Mouse (Mus musculus) liver, postnatal 0 days (tissue): ENCODE measurements around the gene Arrb2. TPM values are rescaled to one million over a fixed set of nuclear protein-coding genes. Genes with fewer than 3 reads are reported as not detected.
A peak's percentile ranks its signal among the peaks of the same experiment; 100 is the strongest.

Experiments used
- ATAC-seq: fragments of 200-750 bp; cut with Nextera tagmentation; 2 replicates; pipeline ENCODE4 v1.8.0; 2017; ENCODE audit warnings: mild to moderate bottlenecking, moderate library complexity
- DNase-seq: peaks from one replicate; pipeline ENCODE4 v3.0.0-alpha.2; 2016
- H3K27ac ChIP-seq: fragments of 300-500 bp; sonication (generic); 2 replicates; pipeline ENCODE4 v1.5.1; 2014; ENCODE audit warnings: antibody characterized with exemption, moderate library complexity, mild to moderate bottlenecking, low read depth
- H3K27me3 ChIP-seq: fragments of 300-500 bp; sonication (generic); 2 replicates; pipeline ENCODE4 v1.6.1; 2014; ENCODE audit warnings: low read length, control low read depth, mixed read lengths; ENCODE audit not compliant: insufficient read depth
- H3K36me3 ChIP-seq: fragments of 300-500 bp; sonication (generic); replicated peaks from 2 replicates; pipeline ENCODE4 v1.6.1; 2014; ENCODE audit warnings: mild to moderate bottlenecking, control low read depth, low read length, moderate library complexity, mixed read lengths; ENCODE audit not compliant: insufficient read depth
- H3K4me1 ChIP-seq: fragments of 300-500 bp; sonication (generic); 2 replicates; pipeline ENCODE4 v1.6.1; 2014; ENCODE audit warnings: antibody characterized with exemption, mild to moderate bottlenecking, control low read depth; ENCODE audit not compliant: insufficient read depth
- H3K4me2 ChIP-seq: fragments of 300-500 bp; sonication (generic); 2 replicates; pipeline ENCODE4 v1.6.1; 2014; ENCODE audit warnings: low read depth, mild to moderate bottlenecking, low read length, moderate library complexity, mixed read lengths
- H3K4me3 ChIP-seq: fragments of 300-500 bp; sonication (generic); 2 replicates; pipeline ENCODE4 v1.5.1; 2014; ENCODE audit warnings: low read depth, low read length
- H3K9ac ChIP-seq: fragments of 300-500 bp; sonication (generic); replicated peaks from 2 replicates; pipeline ENCODE4 v1.6.1; 2014; ENCODE audit warnings: mild to moderate bottlenecking, moderate library complexity
- H3K9me3 ChIP-seq: fragments of 300-500 bp; sonication (generic); 2 replicates; pipeline ENCODE4 v1.6.1; 2016; ENCODE audit warnings: mild to moderate bottlenecking, control low read depth, low read length, mixed read lengths
- CTCF ChIP-seq: sonication (generic); IDR thresholded peaks from 2 replicates; pipeline ENCODE4 v1.5.1; 2016; ENCODE audit warnings: antibody characterized with exemption, low read depth
- EP300 ChIP-seq: IDR thresholded peaks from 2 replicates; pipeline ENCODE4 v1.6.1; 2016; ENCODE audit warnings: antibody characterized with exemption, low read depth, mild to moderate bottlenecking
- WGBS: fragments of 180-500 bp; shearing (Covaris S2); extraction: QIAGEN DNeasy Blood & Tissue Kit; methylation state at CpG from one replicate; pipeline ENCODE4 v1.1.7; 2014; ENCODE audit not compliant: insufficient replicate concordance; 5-methylcytosine and 5-hydroxymethylcytosine counted together
- polyA plus RNA-seq: library from polyadenylated mRNA; unstranded; fragments of >200 nt; fragmentation: Nextera tagmentation; extraction: Ambion mirVana; gene quantifications from 2 replicates; pipeline ENCODE4 v1.2.1, GENCODE M21; 2015

Arrb2 gene
- polyA plus RNA-seq, 1 experiment from 2014 or later: 21.8 TPM

DNA sequence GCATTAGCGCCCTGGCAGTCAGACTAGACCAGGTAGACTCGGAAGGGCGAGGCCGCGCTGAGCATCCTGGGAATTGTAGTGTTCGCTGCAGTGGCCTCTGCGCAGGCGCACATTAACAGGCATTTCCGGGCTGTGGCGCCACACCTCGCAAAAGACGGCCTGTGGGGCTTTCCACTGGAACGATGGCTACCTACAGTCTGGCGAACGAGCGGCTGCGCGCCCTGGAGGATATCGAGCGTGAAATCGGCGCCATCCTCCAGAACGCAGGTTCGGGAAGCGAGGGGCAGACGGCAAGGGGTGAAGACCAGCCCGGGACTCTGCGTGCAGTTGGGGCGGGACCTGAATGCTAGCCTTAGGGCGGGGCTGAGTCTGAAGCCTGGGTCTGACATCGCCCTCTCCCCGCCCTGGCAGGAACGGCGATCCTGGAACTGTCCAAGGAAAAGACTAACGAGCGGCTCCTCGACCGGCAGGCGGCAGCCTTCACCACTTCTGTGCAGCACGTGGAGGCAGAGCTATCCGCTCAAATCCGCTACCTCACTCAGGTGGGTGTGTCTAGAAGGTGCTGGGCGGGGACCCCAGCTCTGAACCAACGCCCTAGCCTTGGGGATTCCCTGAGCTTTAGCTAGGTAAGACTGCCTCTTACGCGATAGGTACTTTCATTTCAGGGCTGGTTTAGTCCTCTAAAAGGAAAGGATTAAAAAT, 19.5 kb downstream of the Arrb2 start, which contains the start of gene Med11:
Med11 (plus strand) TSS at position 123 of the 702 bp plus-strand sequence.
- H3K27me3 ChIP-seq: no peaks in the 10 kb centered on the region
- H3K4me2 ChIP-seq: peak within 1 kb of the TSS; percentile 76
- no peaks in the 10 kb centered on the region for H3K36me3 ChIP-seq
- H3K9me3 ChIP-seq: no peaks in the 10 kb centered on the region
- TF ChIP-seq EP300 (no peak), CTCF (peak; percentile 98)
- peak; percentile 95 for DNase-seq
- peak within 1 kb of the TSS; percentile 97 for H3K27ac ChIP-seq
- peak within 1 kb of the TSS; percentile 74 for H3K9ac ChIP-seq
- peak; percentile 97 for ATAC-seq
- peak within 1 kb of the TSS; percentile 64 for H3K4me3 ChIP-seq
- H3K4me1 ChIP-seq: peaks cover 23% of the 10 kb centered on the region
- under 1% methylated on average over 46 of the region's 46 CpGs for WGBS

DNA sequence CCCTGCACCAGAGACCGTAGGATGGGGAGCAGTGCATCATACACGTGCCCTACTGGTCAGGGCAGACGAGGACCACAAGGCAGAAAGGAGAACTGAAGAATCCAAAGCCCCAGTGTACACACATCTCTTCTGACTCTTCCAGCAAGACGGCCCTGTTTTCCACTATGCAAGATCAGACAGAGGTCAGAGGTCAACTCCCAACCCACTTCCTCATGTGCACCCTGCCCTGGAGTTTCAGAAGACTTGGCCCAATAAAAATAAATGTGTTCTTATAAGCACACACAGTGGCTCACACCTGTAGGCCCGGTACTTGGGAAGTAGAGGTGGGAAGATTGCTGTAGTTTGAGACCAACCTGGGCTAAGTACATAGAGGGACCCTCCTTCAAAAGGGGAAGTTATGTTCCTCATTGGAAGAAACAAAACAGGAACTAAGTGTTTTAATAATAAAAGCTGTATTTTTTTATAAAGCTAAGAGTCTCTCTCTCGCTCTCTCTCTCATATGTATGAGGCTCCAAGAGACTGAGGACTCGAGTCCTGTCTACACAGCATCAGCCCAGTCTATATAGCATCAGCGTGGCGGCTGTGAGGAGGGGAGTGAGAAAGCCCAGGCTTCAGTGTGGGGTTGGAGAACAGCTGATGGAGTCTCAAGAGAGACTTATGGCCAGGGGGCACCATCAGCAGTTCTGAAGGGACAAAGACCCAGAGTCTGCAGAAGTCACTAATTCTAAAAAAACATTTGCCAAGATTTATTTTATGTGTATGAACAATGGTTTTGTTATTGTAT, 21.0 kb downstream of the Arrb2 start:
- Histone ChIP-seq H3K27ac (0 out of 2 replicates have a peak overlapping the region, but pooled peaks have one; percentile 2), H3K4me1 (peaks cover 22% of the 10 kb centered on the region), H3K27me3 (peaks cover 3% of the 10 kb centered on the region), H3K9ac (0 out of 2 replicates have a peak overlapping the region, but pooled peaks have one; percentile 16), H3K4me3 (no peak overlapping the region), H3K36me3 (no peaks in the 10 kb centered on the region), H3K4me2 (no peak overlapping the region), H3K9me3 (no peaks in the 10 kb centered on the region)
- TF ChIP-seq EP300: no peak
- no peak for TF ChIP-seq CTCF
- DNase-seq (no peak), ATAC-seq (no peak)
- 65% methylated on average over 9 of the region's 9 CpGs for WGBS

DNA sequence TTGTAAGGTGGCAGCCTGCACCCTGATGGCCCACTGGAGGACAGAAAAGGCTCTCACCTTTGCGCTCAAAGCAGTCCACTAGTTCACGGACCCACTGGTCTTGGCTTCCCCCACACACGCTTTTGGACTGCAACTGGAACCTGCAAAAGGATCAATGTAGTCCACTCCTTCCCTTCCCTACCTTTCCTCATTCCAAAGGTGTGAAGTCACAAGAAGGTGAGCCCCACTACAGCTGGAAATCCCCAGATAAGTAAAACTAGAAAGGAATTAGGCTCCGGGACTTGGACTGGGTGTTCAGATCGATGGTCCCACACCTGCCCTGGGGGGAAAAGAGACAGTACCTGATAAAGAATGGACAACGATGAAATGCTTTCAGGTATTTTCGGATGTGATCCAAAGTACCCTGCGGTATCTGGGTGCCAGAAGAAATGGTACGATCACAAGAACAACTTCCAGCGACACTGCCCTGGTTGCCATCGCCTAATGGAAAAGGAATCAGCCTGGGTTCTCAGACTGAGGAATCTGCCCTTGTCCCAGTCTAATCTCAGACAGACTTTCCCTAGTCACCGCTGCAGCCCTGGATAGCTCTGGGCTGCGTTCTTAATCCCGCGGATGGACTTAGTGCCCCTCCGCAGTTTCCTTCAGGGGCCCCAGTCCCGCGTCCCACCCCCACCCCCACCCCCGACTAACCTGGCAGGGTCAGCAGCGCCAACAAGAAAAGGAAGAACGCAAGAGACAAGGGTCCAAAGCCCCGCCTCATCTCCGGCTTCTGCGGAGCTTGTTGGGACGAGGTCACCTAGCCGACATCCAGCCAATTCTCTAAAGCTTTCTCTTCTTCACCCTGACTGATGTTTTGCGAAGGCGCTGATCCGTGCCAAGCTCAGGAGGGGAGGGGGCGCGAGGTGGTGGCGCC, 26.5 kb downstream of the Arrb2 start, which contains the start of gene Zmynd15:
Zmynd15 (plus strand) TSS at position 746 of the 913 bp plus-strand sequence.
- Histone ChIP-seq H3K4me2 (peak within 1 kb of the TSS; percentile 82), H3K27me3 (peaks cover 21% of the 10 kb centered on the region), H3K27ac (peak within 1 kb of the TSS; percentile 66), H3K36me3 (no peaks in the 10 kb centered on the region), H3K9ac (peak within 1 kb of the TSS; percentile 63), H3K4me3 (peak within 1 kb of the TSS; percentile 58), H3K9me3 (no peaks in the 10 kb centered on the region), H3K4me1 (peaks cover 4% of the 10 kb centered on the region)
- TF ChIP-seq EP300 (no peak), CTCF (no peak)
- 16% methylated on average over 30 of the region's 32 CpGs for WGBS
- ATAC-seq: peak; percentile 8; the same call in 1 of the 2 replicates
- no peak for DNase-seq

DNA sequence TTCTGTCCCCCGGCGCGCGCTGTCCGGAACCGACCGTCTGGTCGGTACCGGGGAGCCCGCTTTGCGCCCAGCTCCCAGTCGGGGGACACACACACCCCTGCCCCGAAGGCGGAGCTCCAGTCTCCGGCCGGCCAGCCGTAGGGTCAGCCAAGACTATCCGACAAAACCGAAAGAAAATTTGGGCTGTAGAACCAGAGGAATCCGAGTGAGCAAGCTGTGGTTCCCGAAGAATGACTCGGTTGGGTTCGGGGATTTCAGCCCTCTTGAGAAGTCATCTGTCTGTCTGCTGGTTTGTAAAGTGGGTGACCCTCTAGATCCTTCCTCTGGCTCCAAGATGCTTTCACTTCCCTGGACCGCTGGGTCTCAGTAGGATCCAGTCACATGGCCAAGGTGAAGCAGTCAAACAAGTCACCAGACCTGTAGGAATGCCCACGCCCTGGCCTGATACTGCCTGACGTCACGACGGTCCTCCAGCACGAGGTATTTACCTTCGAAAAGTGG, 27.2 kb downstream of the Arrb2 start, which contains the start of gene Cxcl16:
Cxcl16 (minus strand) TSS at position 384 of the 501 bp plus-strand sequence.
- DNase-seq (no peak), ATAC-seq (peak; percentile 54; the same call in 1 of the 2 replicates)

DNA sequence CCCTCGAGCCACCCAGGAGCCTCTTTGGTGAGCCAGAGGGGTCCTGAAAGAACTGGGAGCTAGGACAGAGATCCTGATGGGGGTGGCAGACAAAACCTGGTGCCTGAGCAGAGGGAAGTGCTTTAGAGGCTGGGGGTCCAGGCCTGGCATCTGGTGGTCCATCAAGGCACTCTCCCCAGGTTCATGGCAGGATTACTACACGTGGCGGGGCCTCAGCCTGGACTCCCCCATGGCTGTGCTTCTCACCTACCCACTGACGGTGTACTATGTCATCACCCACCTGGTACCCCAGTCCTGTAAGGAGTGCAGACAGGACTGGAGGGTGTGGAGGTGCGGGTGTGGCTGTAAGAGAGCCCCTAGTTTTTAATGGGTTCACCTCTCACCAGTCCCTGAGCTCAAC, 31.5 kb downstream of the Arrb2 start:
- peaks cover 37% of the 10 kb centered on the region for H3K27me3 ChIP-seq

More for the DNA sequence above, 27.2 kb downstream of the Arrb2 start, which contains the start of gene Cxcl16:
- no peaks in the 10 kb centered on the region for H3K9me3 ChIP-seq
- H3K4me3 ChIP-seq: peak within 1 kb of the TSS; percentile 58
- H3K4me2 ChIP-seq: peak within 1 kb of the TSS; percentile 82
- 3% methylated on average over 30 of the region's 30 CpGs for WGBS
- peak within 1 kb of the TSS; percentile 63 for H3K9ac ChIP-seq
- peak within 1 kb of the TSS; percentile 66 for H3K27ac ChIP-seq
- TF ChIP-seq CTCF (no peak), EP300 (no peak)
- H3K4me1 ChIP-seq: peaks cover 3% of the 10 kb centered on the region; the same call in 1 of the 2 replicates
- peaks cover 25% of the 10 kb centered on the region for H3K27me3 ChIP-seq
- no peaks in the 10 kb centered on the region for H3K36me3 ChIP-seq

More for the DNA sequence above, 31.5 kb downstream of the Arrb2 start:
- 81% methylated on average over 5 of the region's 5 CpGs for WGBS
- Histone ChIP-seq H3K4me1 (no peaks in the 10 kb centered on the region; the same call in 1 of the 2 replicates), H3K9ac (no peak overlapping the region), H3K27ac (no peak overlapping the region), H3K4me2 (no peak overlapping the region), H3K36me3 (no peaks in the 10 kb centered on the region), H3K9me3 (no peaks in the 10 kb centered on the region), H3K4me3 (no peak overlapping the region)
- TF ChIP-seq CTCF (no peak), EP300 (no peak)
- ATAC-seq (no peak), DNase-seq (no peak)
